Mouse (Mus musculus) E14TG2a.4 (cell line): ENCODE measurements around the gene Hagh.

Source experiments
- CTCF ChIP-seq: conservative IDR thresholded peaks from 2 replicates; pipeline ENCODE4 v1.5.1; 2014; ENCODE audit warnings: low read length
- NANOG ChIP-seq: IDR thresholded peaks from 2 replicates; pipeline ENCODE4 v1.6.1; 2014; ENCODE audit warnings: borderline replicate concordance, low read length, mixed read lengths

GRCm38 (mm10) chr17:24902124-24902523 is 62.2 kb downstream of the Hagh start:
- TF ChIP-seq CTCF (no peak), NANOG (no peak)
